ENCODE assay signal across 12 mouse cellular contexts in genomic region chr1:166344300-166345077, GRCm38 (mm10). TPM values are rescaled to one million over a fixed set of nuclear protein-coding genes. Genes with fewer than 3 reads are reported as not detected.
DNase-seq lines count a peak whose midpoint lies in the region; ATAC-seq lines count a peak whose summit lies in the region.
"Had no signal": no experiment of that assay in that cellular context is flagged by ENCODE, and none has a peak within 500 bp of the region (broad histone marks: within the 10 kb centered on the region; RNA-seq: fewer than 3 reads in every experiment).

No protein-coding gene starts in this region.

- no peak overlapping the region for H3K27ac ChIP-seq in limb, embryonic 11.5 days (replicated peaks; ENCODE audit: low read depth, low read length)
- no peak overlapping the region for H3K27ac ChIP-seq in kidney, embryonic 16.5 days (ENCODE audit: low read length)
- H3K27ac ChIP-seq: liver, embryonic 15.5 days; macrophage had no signal

- H3K9me3 ChIP-seq in limb, embryonic 11.5 days (ENCODE audit: control insufficient read depth, low read length) = no peaks in the 10 kb centered on the region
- H3K9me3 ChIP-seq in kidney, embryonic 16.5 days (ENCODE audit: low read length) = no peaks in the 10 kb centered on the region
- H3K9me3 ChIP-seq: liver, embryonic 15.5 days had no signal

- ATAC-seq in limb, embryonic 11.5 days (ENCODE audit: insufficient number of reproducible peaks, low FRiP score, low TSS enrichment, low read depth) = peak; percentile 54; the same call in 1 of the 2 replicates
- no peak for ATAC-seq in megakaryocyte, adult 5-6 weeks (ENCODE audit: poor library complexity, severe bottlenecking)
- ATAC-seq in kidney, embryonic 16.5 days (ENCODE audit: low FRiP score, low TSS enrichment) = no peak

- peak; percentile 23 for DNase-seq in embryo, embryonic 10 days (ENCODE audit: low spot score)
- no peak for DNase-seq in embryo, embryonic 9.5 days (ENCODE audit: extremely low spot score)
- DNase-seq in right cerebral cortex, postnatal 10 days (ENCODE audit: low spot score in 2 of 2) = peak; percentile 49 to 75
- no peak for DNase-seq in right cerebral cortex, postnatal 4 days
- peak; percentile 49 for DNase-seq in limb, embryonic 11.5 days (ENCODE audit: low spot score)
- DNase-seq in heart, adult 9 months (ENCODE audit: low spot score in 2 of 2) = no peak
- DNase-seq: cerebellum, adult 9-11 months; kidney, adult 9 months had no signal

- no peak overlapping the region for H3K4me3 ChIP-seq in limb, embryonic 11.5 days (ENCODE audit: low read depth, low read length)
- no peak overlapping the region for H3K4me3 ChIP-seq in kidney, embryonic 16.5 days (ENCODE audit: low read length)
- H3K4me3 ChIP-seq: liver, embryonic 15.5 days had no signal

- no peak overlapping the region for H3K9ac ChIP-seq in limb, embryonic 11.5 days (ENCODE audit: low read length)
- H3K9ac ChIP-seq in kidney, embryonic 16.5 days (replicated peaks; ENCODE audit: low read length) = no peak overlapping the region
- H3K9ac ChIP-seq: liver, embryonic 15.5 days had no signal

- 47% methylated on average over 8 of the region's 8 CpGs for WGBS in limb, embryonic 11.5 days
- WGBS in kidney, embryonic 16.5 days = 77% methylated on average over 8 of the region's 8 CpGs

- peaks cover 12% of the 10 kb centered on the region for H3K4me1 ChIP-seq in limb, embryonic 11.5 days (ENCODE audit: control insufficient read depth, insufficient read depth, low read length)
- H3K4me1 ChIP-seq in kidney, embryonic 16.5 days (ENCODE audit: insufficient read depth, low read length) = no peaks in the 10 kb centered on the region
- H3K4me1 ChIP-seq: liver, embryonic 15.5 days had no signal

- no peak overlapping the region for H3K4me2 ChIP-seq in limb, embryonic 11.5 days (ENCODE audit: low read depth, severe bottlenecking)
- H3K4me2 ChIP-seq in kidney, embryonic 16.5 days (replicated peaks; ENCODE audit: low read depth, low read length) = no peak overlapping the region
- H3K4me2 ChIP-seq: liver, embryonic 15.5 days had no signal

- no peaks in the 10 kb centered on the region for H3K36me3 ChIP-seq in limb, embryonic 11.5 days (ENCODE audit: control insufficient read depth, insufficient read depth, low read length)
- no peaks in the 10 kb centered on the region for H3K36me3 ChIP-seq in kidney, embryonic 16.5 days (ENCODE audit: insufficient read depth, low read length)
- H3K36me3 ChIP-seq: liver, embryonic 15.5 days had no signal

- no peaks in the 10 kb centered on the region for H3K27me3 ChIP-seq in limb, embryonic 11.5 days (ENCODE audit: control insufficient read depth, insufficient read depth, low read length)
- no peaks in the 10 kb centered on the region for H3K27me3 ChIP-seq in kidney, embryonic 16.5 days (ENCODE audit: insufficient read depth, low read length)

RNA-seq across cellular contexts. Expression of gene Tada1, which starts 34.4 kb away (rescaled TPM):
- polyA plus RNA-seq in limb, embryonic 11.5 days (2014; fragmentation: Nextera tagmentation; extraction: Ambion mirVana) = 67.8 and 68.1 TPM in 2 replicates
- total RNA-seq in megakaryocyte, adult 5-6 weeks (2015) = 44.1 and 47.3 TPM in 2 replicates
- total RNA-seq in megakaryocyte, adult 5-6 weeks (2017) = 28.9 and 29.4 TPM in 2 replicates
- 66.3 TPM in 2 replicates for polyA plus RNA-seq in kidney, embryonic 16.5 days (2015; fragmentation: Nextera tagmentation; extraction: Ambion mirVana)

Comparison
In these comparisons a context has a peak if more than half of its experiments do, and no peak if none do; other contexts are left out.
1. DNase-seq: peak in embryo, embryonic 10 days (single experiment), right cerebral cortex, postnatal 10 days (2 of 2) and limb, embryonic 11.5 days (single experiment); none in embryo, embryonic 9.5 days (single experiment), right cerebral cortex, postnatal 4 days (single experiment) and heart, adult 9 months (0 of 2).